Mouse (Mus musculus): Measurements from ENCODE around the gene Mul1.
A peak's percentile ranks its signal among the peaks of the same experiment; 100 is the strongest.

GRCm38 (mm10) chr4:138414725-138415124 is 19.7 kb upstream of the Mul1 start:
- TF ChIP-seq CTCF (IDR thresholded peaks at IDR 0.05; ENCODE audit: extremely low read depth, insufficient read depth, low read length) = no peak
- TF ChIP-seq POLR2A (IDR thresholded peaks at IDR 0.05; ENCODE audit: extremely low read depth, insufficient read depth, low read length) = peak; percentile 47; the same call in 1 of the 2 replicates
